Mouse (Mus musculus): Measurements from ENCODE around the gene Sik3.

- TF ChIP-seq CTCF (IDR thresholded peaks at IDR 0.05) = no peak
- no peak for TF ChIP-seq EP300 (IDR thresholded peaks at IDR 0.05)
These were observed 248.5 kb downstream of the Sik3 start for GRCm38 (mm10) chr9:46261131-46261530.

Measured in lung, postnatal 0 days (tissue).